Mouse (Mus musculus) forebrain, embryonic 16.5 days (tissue): ENCODE measurements around the gene Agtr1b. TPM values are rescaled to one million over a fixed set of nuclear protein-coding genes. Genes with fewer than 3 reads are reported as not detected.

ENCODE experiments used
- ATAC-seq: fragments of 200-750 bp; cut with Nextera tagmentation; 2 replicates; pipeline ENCODE4 v1.8.0; 2017; ENCODE audit warnings: mild to moderate bottlenecking, moderate library complexity
- H3K27ac ChIP-seq: fragments of 300-500 bp; sonication (generic); 2 replicates; pipeline ENCODE4 v1.5.1; 2014; ENCODE audit warnings: low read length, control low read depth
- H3K27me3 ChIP-seq: fragments of 300-500 bp; sonication (generic); replicated peaks from 2 replicates; pipeline ENCODE4 v1.6.1; 2014; ENCODE audit warnings: low read length; ENCODE audit not compliant: control insufficient read depth, insufficient read depth
- H3K36me3 ChIP-seq: fragments of 300-500 bp; sonication (generic); 2 replicates; pipeline ENCODE4 v1.6.1; 2014; ENCODE audit not compliant: control insufficient read depth, insufficient read depth
- H3K4me1 ChIP-seq: fragments of 300-500 bp; sonication (generic); replicated peaks from 2 replicates; pipeline ENCODE4 v1.6.1; 2014; ENCODE audit warnings: low read length; ENCODE audit not compliant: control insufficient read depth, insufficient read depth
- H3K4me2 ChIP-seq: fragments of 300-500 bp; sonication (generic); 2 replicates; pipeline ENCODE4 v1.6.1; 2014; ENCODE audit warnings: mild to moderate bottlenecking, low read length, control low read depth
- H3K4me3 ChIP-seq: fragments of 300-500 bp; sonication (generic); replicated peaks from 2 replicates; pipeline ENCODE4 v1.5.1; 2014; ENCODE audit warnings: mild to moderate bottlenecking, low read length, control low read depth
- H3K9ac ChIP-seq: fragments of 300-500 bp; sonication (generic); replicated peaks from 2 replicates; pipeline ENCODE4 v1.6.1; 2014; ENCODE audit warnings: low read depth, low read length, control low read depth
- H3K9me3 ChIP-seq: fragments of 300-500 bp; sonication (generic); 2 replicates; pipeline ENCODE4 v1.6.1; 2016; ENCODE audit warnings: low read length; ENCODE audit not compliant: control insufficient read depth
- WGBS: fragments of 180-500 bp; shearing (Covaris S2); extraction: QIAGEN DNeasy Blood & Tissue Kit; methylation state at CpG from one replicate; pipeline ENCODE4 v1.1.7; 2014; 5-methylcytosine and 5-hydroxymethylcytosine counted together
- polyA plus RNA-seq: library from polyadenylated mRNA; unstranded; fragments of >200 nt; fragmentation: Nextera tagmentation; extraction: Ambion mirVana; gene quantifications from 2 replicates; pipeline ENCODE4 v1.2.1, GENCODE M21; 2015

The Agtr1b gene
- polyA plus RNA-seq, 1 experiment from 2014 or later, result not detected

- Histone ChIP-seq H3K27ac (no peak overlapping the region), H3K4me1 (no peaks in the 10 kb centered on the region), H3K4me2 (no peak overlapping the region), H3K9ac (no peak overlapping the region), H3K27me3 (no peaks in the 10 kb centered on the region), H3K9me3 (no peaks in the 10 kb centered on the region), H3K36me3 (no peaks in the 10 kb centered on the region), H3K4me3 (no peak overlapping the region)
- ATAC-seq, result no peak
- WGBS, result 89% methylated on average over 3 of the region's 3 CpGs
These were observed 71.4 kb downstream of the Agtr1b start for GRCm38 (mm10) chr3:20295546-20295945.

- no peak for ATAC-seq
- Histone ChIP-seq H3K9ac (no peak overlapping the region), H3K9me3 (no peaks in the 10 kb centered on the region)
These were observed 72.2 kb downstream of the Agtr1b start for GRCm38 (mm10) chr3:20294542-20295348.

GRCm38 (mm10) chr3:20291370-20291769 is 75.6 kb downstream of the Agtr1b start:
- no peak for ATAC-seq
- no peak overlapping the region for H3K27ac ChIP-seq

More at GRCm38 (mm10) chr3:20294542-20295348, 72.2 kb downstream of the Agtr1b start:
- no peak overlapping the region for H3K27ac ChIP-seq
- no peaks in the 10 kb centered on the region for H3K27me3 ChIP-seq
- H3K4me3 ChIP-seq, result no peak overlapping the region
- H3K4me1 ChIP-seq, result no peaks in the 10 kb centered on the region
- 85% methylated on average over 9 of the region's 9 CpGs for WGBS
- no peaks in the 10 kb centered on the region for H3K36me3 ChIP-seq
- no peak overlapping the region for H3K4me2 ChIP-seq

DNA sequence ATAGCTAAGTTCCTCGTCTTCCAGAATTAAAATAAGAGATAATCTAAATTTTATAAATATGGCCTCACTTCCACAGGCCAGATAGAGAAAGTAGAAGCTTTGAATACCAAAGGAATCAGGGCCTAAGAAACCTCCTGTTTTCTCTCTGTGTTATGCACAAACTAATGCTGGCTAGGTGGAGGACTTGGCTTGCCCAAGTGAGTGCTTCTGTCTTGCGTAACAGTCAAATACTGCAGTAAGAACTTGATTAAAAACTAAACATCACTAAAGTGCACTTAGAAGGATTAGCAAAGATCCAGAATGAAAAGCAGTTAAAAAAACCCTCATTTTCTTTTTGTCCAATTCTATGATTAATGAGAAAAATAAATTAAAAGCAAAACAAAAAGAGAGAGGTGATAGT is 78.2 kb downstream of the Agtr1b start:
- 93% methylated on average over 2 of the region's 2 CpGs for WGBS

More at GRCm38 (mm10) chr3:20291370-20291769, 75.6 kb downstream of the Agtr1b start:
- Histone ChIP-seq H3K9ac (no peak overlapping the region), H3K36me3 (no peaks in the 10 kb centered on the region), H3K27me3 (no peaks in the 10 kb centered on the region), H3K4me2 (no peak overlapping the region), H3K9me3 (no peaks in the 10 kb centered on the region), H3K4me1 (no peaks in the 10 kb centered on the region), H3K4me3 (no peak overlapping the region)

GRCm38 (mm10) chr3:20281796-20282195 is 85.2 kb downstream of the Agtr1b start:
- 54% methylated on average over 1 of the region's 1 CpGs for WGBS
- ATAC-seq, result no peak
- Histone ChIP-seq H3K4me1 (no peaks in the 10 kb centered on the region), H3K27ac (no peak overlapping the region), H3K9me3 (no peaks in the 10 kb centered on the region), H3K4me3 (no peak overlapping the region), H3K9ac (no peak overlapping the region), H3K36me3 (no peaks in the 10 kb centered on the region), H3K27me3 (no peaks in the 10 kb centered on the region), H3K4me2 (no peak overlapping the region)

More for the DNA sequence above, 78.2 kb downstream of the Agtr1b start:
- H3K36me3 ChIP-seq, result no peaks in the 10 kb centered on the region
- no peaks in the 10 kb centered on the region for H3K9me3 ChIP-seq
- H3K4me1 ChIP-seq, result no peaks in the 10 kb centered on the region
- no peak overlapping the region for H3K9ac ChIP-seq
- H3K4me2 ChIP-seq, result no peak overlapping the region
- no peaks in the 10 kb centered on the region for H3K27me3 ChIP-seq
- no peak overlapping the region for H3K27ac ChIP-seq
- no peak overlapping the region for H3K4me3 ChIP-seq
- ATAC-seq, result no peak

DNA sequence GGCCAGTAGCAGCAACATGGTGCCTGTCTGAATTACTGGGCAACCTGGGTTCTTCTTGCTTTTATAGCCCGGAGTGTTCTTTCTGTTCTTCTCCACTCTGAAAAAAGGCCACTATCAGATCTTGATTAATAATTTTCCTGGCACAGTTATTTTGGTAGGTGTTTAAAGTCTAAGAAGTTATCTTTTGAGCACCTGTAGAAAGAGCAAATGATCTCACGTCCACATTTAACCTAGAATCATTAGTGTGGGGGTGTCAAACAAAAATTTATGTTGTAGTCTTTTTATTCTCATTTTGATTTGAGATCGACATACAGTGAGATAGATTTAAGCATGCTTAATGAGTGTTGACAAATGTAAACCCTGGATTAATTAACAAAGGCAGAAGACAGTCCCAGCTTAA is 91.3 kb downstream of the Agtr1b start, which contains the start of gene Cpb1:
Gene Cpb1, minus strand, starts transcription at position 101 of the 400 bp plus-strand sequence.
- Histone ChIP-seq H3K4me3 (no peak within 1 kb of the TSS), H3K27me3 (no peaks in the 10 kb centered on the region), H3K4me2 (no peak within 1 kb of the TSS), H3K36me3 (no peaks in the 10 kb centered on the region), H3K9me3 (no peaks in the 10 kb centered on the region), H3K9ac (no peak within 1 kb of the TSS), H3K4me1 (no peaks in the 10 kb centered on the region), H3K27ac (no peak within 1 kb of the TSS)
- WGBS, result 86% methylated on average over 3 of the region's 3 CpGs
- no peak for ATAC-seq

Other genes starting within 250 kb of the Agtr1b start
- 29.4 and 34.6 TPM in 2 replicates for gene Gyg, start 211.9 kb downstream of the Agtr1b start, polyA plus RNA-seq
- gene Cpa3, start 125.0 kb downstream of the Agtr1b start, polyA plus RNA-seq, result 0.28 and 0.71 TPM in 2 replicates
- gene Cpb1, start 91.4 kb downstream of the Agtr1b start, polyA plus RNA-seq, result 0.29 and 0.30 TPM in 2 replicates